Mouse (Mus musculus): ENCODE measurements at regions not wholly inside any gene's neighbourhood (a gene's known extent, or its start where the extent isn't known, plus 50 kb on each side); places are given as distances from the start of the nearest gene placed in this dataset.

DNA sequence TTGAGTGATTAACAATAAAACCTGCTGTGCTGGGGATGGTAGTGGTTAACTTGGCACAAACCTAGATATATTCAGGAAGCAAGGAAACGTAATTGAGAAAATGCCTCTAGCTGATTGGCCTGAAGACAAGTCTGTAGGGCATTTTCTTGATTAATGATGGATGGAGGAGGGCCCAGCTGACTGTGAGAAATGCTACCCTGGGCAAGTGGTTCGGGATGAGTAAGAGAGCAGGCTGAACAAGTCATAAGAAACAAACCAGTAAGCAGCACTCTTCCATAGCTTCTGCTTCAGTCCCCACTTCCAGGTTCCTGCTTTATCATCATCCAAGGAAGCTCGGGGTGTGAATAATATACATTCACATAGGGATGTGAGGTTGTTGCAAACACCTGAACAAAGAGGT lies 262.6 kb downstream of the Bckdhb start:
- TF ChIP-seq CTCF (IDR thresholded peaks at IDR 0.05; ENCODE audit: borderline replicate concordance, control insufficient read depth, extremely low read depth, insufficient read depth, low read length, poor library complexity) = no peak
- no peak for TF ChIP-seq POLR2A (IDR thresholded peaks at IDR 0.05; ENCODE audit: control insufficient read depth, extremely low read depth, insufficient read depth, low read length, poor library complexity)
